Mouse (Mus musculus): ENCODE data around the gene Tex44. TPM values are rescaled to one million over a fixed set of nuclear protein-coding genes. Genes with fewer than 3 reads are reported as not detected.

Tex44 gene
- polyA plus RNA-seq, 1 experiment, result 0.11 TPM

DNA sequence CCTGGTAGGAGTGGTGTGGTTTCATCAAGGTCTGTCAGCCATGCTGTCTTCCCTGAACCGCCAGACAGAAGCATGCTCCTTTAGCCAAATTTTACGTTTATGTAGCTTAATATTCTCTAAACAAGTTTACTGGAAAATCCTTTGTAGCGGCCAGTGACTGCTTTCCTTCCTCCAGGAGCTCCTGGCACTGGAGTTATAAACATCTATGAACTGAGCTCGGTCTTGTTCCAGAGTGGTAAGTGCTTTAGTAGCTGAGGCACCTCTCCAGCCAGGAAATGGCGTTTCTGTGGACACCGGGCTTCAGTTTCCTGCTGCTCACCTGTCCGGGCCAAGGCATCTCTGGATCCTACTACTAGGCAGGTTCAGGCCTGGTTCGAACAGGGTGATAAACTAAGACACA lies 28.5 kb upstream of the Tex44 start:
- DNase-seq, result no peak
- 35% methylated on average over 8 of the region's 8 CpGs for WGBS
- no peak overlapping the region for H3K4me3 ChIP-seq (replicated peaks; ENCODE audit: extremely low read depth, low read depth, low read length)
- TF ChIP-seq CTCF (IDR thresholded peaks at IDR 0.05; ENCODE audit: insufficient read depth, low read length), result no peak
- TF ChIP-seq POLR2A (IDR thresholded peaks at IDR 0.05; ENCODE audit: borderline replicate concordance, extremely low read depth, low read depth, low read length), result no peak
- H3K4me1 ChIP-seq (ENCODE audit: control insufficient read depth, insufficient read depth, low read length), result peaks cover 10% of the 10 kb centered on the region

DNA sequence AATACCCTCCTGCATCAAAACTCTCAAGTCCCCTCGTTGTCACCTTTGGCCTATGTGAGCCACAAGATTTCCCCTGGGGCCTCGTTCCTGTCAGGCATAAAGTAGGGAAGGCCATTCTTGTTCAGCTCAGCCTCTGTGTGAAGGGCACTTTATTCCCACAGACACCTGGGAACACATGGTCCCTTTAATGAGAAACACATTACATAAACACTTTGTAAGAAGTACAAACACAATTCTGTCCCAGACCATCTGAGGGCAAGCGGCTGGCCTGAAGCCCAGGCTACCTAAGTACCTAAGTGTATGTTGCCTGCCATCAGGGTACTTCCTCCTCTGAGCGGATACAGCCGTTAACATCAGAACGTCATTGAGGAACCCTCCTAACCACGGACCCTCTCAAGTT lies 27.9 kb upstream of the Tex44 start:
- no peak for TF ChIP-seq CTCF (IDR thresholded peaks at IDR 0.05; ENCODE audit: insufficient read depth, low read length)
- TF ChIP-seq POLR2A (IDR thresholded peaks at IDR 0.05; ENCODE audit: borderline replicate concordance, extremely low read depth, low read depth, low read length), result no peak
- H3K4me3 ChIP-seq (replicated peaks; ENCODE audit: extremely low read depth, low read depth, low read length), result no peak overlapping the region
- H3K4me1 ChIP-seq (ENCODE audit: control insufficient read depth, insufficient read depth, low read length), result peaks cover 10% of the 10 kb centered on the region
- WGBS, result 23% methylated on average over 7 of the region's 7 CpGs
- peak; percentile 24 for DNase-seq

DNA sequence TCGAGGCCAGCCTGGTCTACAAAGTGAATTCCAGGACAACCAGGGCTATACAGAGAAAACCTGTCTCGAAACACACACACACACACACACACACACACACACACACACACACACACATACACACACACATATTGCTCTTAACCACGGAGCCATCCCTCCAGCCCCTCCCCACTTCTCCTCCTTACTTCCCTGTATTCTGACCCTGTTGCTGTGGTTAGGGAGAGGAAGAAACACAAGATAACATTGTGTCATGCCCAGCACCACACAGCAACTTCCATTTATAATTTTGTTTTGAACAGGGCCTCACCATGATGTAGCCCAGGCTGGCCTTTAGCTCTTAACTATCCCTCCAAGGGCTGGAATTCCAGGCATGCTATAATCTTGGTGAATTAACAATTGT lies 26.8 kb upstream of the Tex44 start:
- H3K4me3 ChIP-seq (replicated peaks; ENCODE audit: extremely low read depth, low read depth, low read length), result no peak overlapping the region
- no peak for TF ChIP-seq CTCF (IDR thresholded peaks at IDR 0.05; ENCODE audit: insufficient read depth, low read length)
- no peak for TF ChIP-seq POLR2A (IDR thresholded peaks at IDR 0.05; ENCODE audit: borderline replicate concordance, extremely low read depth, low read depth, low read length)
- no peak for DNase-seq
- WGBS, result 68% methylated on average over 3 of the region's 3 CpGs
- H3K4me1 ChIP-seq (ENCODE audit: control insufficient read depth, insufficient read depth, low read length), result peaks cover 10% of the 10 kb centered on the region

DNA sequence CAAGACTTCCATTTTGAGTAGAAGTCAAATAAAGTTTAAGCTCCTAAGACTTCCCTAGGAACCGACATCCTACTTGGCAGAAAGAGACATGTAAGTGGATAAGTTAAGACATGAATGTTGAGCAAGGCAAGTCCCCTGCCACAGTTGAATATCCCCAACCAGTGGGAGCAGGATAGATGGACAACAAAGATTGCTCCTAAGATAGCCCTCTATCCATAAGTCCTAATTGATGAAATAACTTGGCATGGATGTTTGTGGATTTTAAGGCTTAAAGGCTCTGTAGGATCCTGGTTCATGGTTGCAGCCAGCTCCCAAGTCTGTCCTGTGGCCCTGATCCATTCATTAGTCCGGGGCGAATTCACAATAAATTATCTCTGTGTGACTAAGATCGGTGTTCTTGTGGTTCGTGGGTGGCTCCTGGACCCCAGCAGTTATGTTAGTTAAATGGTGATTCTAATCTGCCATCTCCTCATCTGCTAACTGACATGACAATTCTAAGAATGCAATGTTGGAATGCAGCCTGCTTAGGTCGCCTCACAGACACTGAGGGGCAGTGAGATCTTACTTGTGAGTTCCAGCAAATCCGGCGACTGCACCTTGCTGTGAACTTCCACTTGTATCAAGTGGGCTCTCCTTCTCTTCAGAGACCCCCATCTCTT lies 25.9 kb upstream of the Tex44 start:
- Histone ChIP-seq H3K4me1 (ENCODE audit: control insufficient read depth, insufficient read depth, low read length) (peaks cover 10% of the 10 kb centered on the region), H3K4me3 (replicated peaks; ENCODE audit: extremely low read depth, low read depth, low read length) (no peak overlapping the region)
- TF ChIP-seq CTCF (IDR thresholded peaks at IDR 0.05; ENCODE audit: insufficient read depth, low read length) (no peak), POLR2A (IDR thresholded peaks at IDR 0.05; ENCODE audit: borderline replicate concordance, extremely low read depth, low read depth, low read length) (no peak)
- WGBS, result 64% methylated on average over 8 of the region's 8 CpGs
- no peak for DNase-seq

DNA sequence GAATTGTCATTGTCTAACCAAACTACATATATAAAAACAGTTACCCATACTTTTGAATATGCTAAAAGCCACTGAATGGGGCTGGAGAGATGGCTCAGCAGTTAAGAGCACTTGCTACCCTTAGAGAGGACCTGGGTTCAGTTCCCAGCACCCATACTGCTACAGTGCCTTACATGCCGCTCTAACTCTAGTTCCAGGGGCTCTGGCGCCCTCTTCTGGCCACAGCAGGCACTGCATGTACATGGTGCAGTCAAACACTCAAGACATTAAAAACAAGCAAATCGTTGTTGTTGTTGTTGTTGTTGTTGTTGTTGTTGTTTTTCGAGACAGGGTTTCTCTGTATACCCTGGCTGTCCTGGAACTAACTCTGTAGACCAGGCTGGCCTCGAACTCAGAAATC lies 21.3 kb upstream of the Tex44 start:
- no peak for DNase-seq
- 63% methylated on average over 5 of the region's 5 CpGs for WGBS
- Histone ChIP-seq H3K4me3 (replicated peaks; ENCODE audit: extremely low read depth, low read depth, low read length) (no peak overlapping the region), H3K4me1 (ENCODE audit: control insufficient read depth, insufficient read depth, low read length) (peaks cover 2% of the 10 kb centered on the region; the same call in 1 of the 2 replicates)
- TF ChIP-seq POLR2A (IDR thresholded peaks at IDR 0.05; ENCODE audit: borderline replicate concordance, extremely low read depth, low read depth, low read length), result no peak
- peak; percentile 67 for TF ChIP-seq CTCF (IDR thresholded peaks at IDR 0.05; ENCODE audit: insufficient read depth, low read length)

DNA sequence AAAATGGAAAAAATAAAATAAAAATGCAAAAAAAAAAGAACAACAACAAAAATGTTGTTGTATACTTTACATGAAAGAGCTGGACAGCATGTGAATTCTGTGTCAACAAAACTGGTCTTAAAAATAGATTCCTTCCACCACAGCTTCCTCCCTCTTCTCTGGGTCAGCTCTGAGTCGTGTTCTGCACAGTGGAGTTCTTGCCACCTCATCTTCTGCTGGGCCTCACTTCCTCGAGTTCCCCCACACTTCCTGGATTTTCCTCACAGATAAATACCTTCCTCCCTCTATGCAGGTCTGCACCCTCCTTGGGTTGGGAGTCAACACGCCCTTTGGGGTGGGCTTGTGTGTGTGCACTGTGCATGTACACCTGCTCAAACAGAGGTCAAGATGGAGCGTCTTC lies 19.8 kb upstream of the Tex44 start:
- 52% methylated on average over 4 of the region's 4 CpGs for WGBS
- Histone ChIP-seq H3K4me3 (replicated peaks; ENCODE audit: extremely low read depth, low read depth, low read length) (no peak overlapping the region), H3K4me1 (ENCODE audit: control insufficient read depth, insufficient read depth, low read length) (peaks cover 2% of the 10 kb centered on the region; the same call in 1 of the 2 replicates)
- no peak for DNase-seq
- TF ChIP-seq CTCF (IDR thresholded peaks at IDR 0.05; ENCODE audit: insufficient read depth, low read length) (no peak), POLR2A (IDR thresholded peaks at IDR 0.05; ENCODE audit: borderline replicate concordance, extremely low read depth, low read depth, low read length) (no peak)

DNA sequence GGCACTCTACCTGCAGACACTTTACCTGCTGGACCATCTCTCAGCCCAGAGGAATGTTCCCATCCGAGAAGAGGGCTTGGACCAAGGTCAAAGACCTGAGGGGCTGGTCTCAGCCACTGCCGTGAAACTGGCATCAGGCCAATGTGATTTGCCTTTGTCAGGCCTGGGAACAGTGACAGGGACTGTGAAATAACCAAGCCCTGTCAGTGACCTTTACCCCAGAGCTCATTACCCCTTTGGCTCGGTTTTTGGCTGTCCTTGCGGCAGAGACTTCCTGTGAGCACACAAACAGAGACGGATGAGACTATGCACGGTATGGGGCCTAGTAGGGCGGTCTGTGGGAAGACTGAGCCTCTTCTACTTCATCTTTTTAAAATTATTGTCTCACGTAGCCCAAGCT lies 19.2 kb upstream of the Tex44 start:
- H3K4me3 ChIP-seq (replicated peaks; ENCODE audit: extremely low read depth, low read depth, low read length), result no peak overlapping the region
- TF ChIP-seq POLR2A (IDR thresholded peaks at IDR 0.05; ENCODE audit: borderline replicate concordance, extremely low read depth, low read depth, low read length), result no peak
- TF ChIP-seq CTCF (IDR thresholded peaks at IDR 0.05; ENCODE audit: insufficient read depth, low read length), result no peak
- no peak for DNase-seq
- WGBS, result 33% methylated on average over 8 of the region's 8 CpGs
- peaks cover 2% of the 10 kb centered on the region; the same call in 1 of the 2 replicates for H3K4me1 ChIP-seq (ENCODE audit: control insufficient read depth, insufficient read depth, low read length)

DNA sequence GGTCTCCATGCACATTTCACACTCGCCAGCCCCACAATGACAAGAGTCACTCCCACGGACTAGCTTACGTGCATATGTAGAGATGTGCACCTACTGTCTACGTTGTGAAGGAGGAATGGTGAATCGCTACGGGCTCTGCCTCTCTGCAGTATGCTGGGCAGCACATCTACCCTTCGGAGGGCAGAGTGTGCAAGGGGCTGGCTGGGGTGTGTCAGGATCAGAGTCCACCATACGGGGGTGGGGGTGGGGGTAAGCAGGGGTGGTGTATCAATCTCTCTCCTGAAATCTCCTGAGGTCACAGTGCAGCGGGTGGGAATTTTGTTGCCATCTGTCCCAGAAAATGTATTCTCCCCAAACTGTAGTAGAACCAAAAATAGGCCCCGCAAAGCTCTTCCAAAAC lies 17.6 kb upstream of the Tex44 start:
- DNase-seq, result no peak
- Histone ChIP-seq H3K4me3 (replicated peaks; ENCODE audit: extremely low read depth, low read depth, low read length) (no peak overlapping the region), H3K4me1 (ENCODE audit: control insufficient read depth, insufficient read depth, low read length) (peaks cover 2% of the 10 kb centered on the region; the same call in 1 of the 2 replicates)
- no peak for TF ChIP-seq POLR2A (IDR thresholded peaks at IDR 0.05; ENCODE audit: borderline replicate concordance, extremely low read depth, low read depth, low read length)
- no peak for TF ChIP-seq CTCF (IDR thresholded peaks at IDR 0.05; ENCODE audit: insufficient read depth, low read length)
- 89% methylated on average over 10 of the region's 10 CpGs for WGBS

DNA sequence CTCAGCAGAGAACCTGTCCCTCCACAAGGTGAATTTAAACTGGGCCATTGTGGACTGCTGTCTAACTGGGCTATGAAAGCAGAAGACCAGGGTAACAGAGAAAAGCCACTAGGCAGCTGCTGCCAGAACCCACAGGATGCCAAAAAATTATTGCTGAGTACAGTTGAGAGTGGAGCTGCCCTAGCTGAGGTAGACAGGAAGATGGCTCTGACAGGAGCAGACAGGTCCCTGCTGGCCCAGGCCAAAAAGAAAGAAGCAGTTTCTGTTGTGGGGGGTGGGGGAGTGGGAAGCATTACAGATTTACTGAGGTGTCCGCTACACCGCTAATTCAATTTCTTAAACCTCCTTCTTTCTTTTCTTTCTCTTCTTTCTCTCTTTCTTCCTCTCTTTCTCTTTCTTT lies 16.7 kb upstream of the Tex44 start:
- Histone ChIP-seq H3K4me3 (replicated peaks; ENCODE audit: extremely low read depth, low read depth, low read length) (no peak overlapping the region), H3K4me1 (ENCODE audit: control insufficient read depth, insufficient read depth, low read length) (peaks cover 2% of the 10 kb centered on the region; the same call in 1 of the 2 replicates)
- TF ChIP-seq CTCF (IDR thresholded peaks at IDR 0.05; ENCODE audit: insufficient read depth, low read length), result no peak
- TF ChIP-seq POLR2A (IDR thresholded peaks at IDR 0.05; ENCODE audit: borderline replicate concordance, extremely low read depth, low read depth, low read length), result no peak
- no peak for DNase-seq
- 87% methylated on average over 2 of the region's 2 CpGs for WGBS

DNA sequence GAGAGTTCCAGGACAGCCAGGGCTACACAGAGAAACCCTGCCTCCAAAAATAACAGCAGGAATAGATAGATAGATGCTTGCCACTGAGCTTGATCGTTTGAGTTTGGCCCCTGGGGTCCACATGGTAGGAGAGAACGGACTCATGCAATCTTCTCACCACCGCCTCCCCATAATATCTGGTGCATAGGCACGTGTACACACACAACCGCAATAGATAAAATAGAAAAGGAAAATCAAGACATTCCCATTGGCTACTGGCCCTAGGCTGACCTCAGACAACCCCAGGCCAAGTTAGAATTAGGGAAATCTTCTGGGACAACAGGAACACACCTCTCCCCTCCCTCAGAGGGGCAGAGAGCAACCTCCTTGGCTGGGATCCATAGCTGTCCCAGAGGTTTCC lies 11.4 kb upstream of the Tex44 start:
- DNase-seq, result no peak
- Histone ChIP-seq H3K4me3 (replicated peaks; ENCODE audit: extremely low read depth, low read depth, low read length) (no peak overlapping the region), H3K4me1 (ENCODE audit: control insufficient read depth, insufficient read depth, low read length) (no peaks in the 10 kb centered on the region)
- no peak for TF ChIP-seq CTCF (IDR thresholded peaks at IDR 0.05; ENCODE audit: insufficient read depth, low read length)
- 82% methylated on average over 5 of the region's 5 CpGs for WGBS

Data from lung, adult 2 months (tissue).